Comparison of ENCODE assay signal across 9 mouse cellular contexts in the genomic region with DNA sequence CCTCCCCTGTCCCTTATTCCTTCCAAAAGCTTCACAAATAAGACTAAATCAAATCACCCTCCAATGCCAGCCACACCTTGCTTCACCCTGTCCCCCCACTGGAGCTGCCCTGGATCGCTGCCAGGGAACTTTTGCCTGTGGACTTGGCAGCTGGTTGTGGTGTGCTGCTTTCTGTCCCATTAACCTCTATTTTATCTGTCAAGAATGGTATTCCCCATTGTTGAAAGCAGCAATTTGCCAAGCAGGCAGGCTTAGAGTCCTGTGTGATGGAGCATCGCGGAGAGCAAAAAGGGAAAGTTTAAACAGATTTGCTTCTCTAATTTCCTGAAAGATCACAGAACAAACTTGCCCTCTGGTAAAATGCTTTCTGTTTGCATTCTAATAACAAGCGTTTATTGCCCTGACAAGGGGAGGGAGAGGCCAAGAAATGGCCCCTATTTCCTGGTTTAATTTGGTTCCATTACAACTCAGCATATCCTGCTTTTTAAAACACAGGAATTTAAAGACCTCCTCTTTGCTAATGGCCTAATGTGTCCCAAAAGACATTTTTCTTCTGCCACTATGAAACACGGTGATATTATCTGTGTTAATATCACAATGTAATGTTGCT.
DNase-seq lines count a peak whose midpoint lies in the region; ATAC-seq and TF ChIP-seq lines count a peak whose summit lies in the region.
"Had no signal": no experiment of that assay in that cellular context is flagged by ENCODE, and none has a peak within 500 bp of the region (broad histone marks: within the 10 kb centered on the region; RNA-seq: fewer than 3 reads in every experiment).

No protein-coding gene starts in this region.

- H3K9ac ChIP-seq in intestine, embryonic 14.5 days (ENCODE audit: low read length) = no peak overlapping the region
- no peak overlapping the region for H3K9ac ChIP-seq in midbrain, postnatal 0 days (replicated peaks; ENCODE audit: low read length, poor library complexity, severe bottlenecking)

- peaks cover 22% of the 10 kb centered on the region for H3K27me3 ChIP-seq in embryonic facial prominence, embryonic 10.5 days (replicated peaks; ENCODE audit: low read depth, poor library complexity, severe bottlenecking)
- H3K27me3 ChIP-seq in intestine, embryonic 14.5 days (replicated peaks; ENCODE audit: control insufficient read depth, insufficient read depth, low read length) = no peaks in the 10 kb centered on the region
- H3K27me3 ChIP-seq in midbrain, postnatal 0 days (ENCODE audit: insufficient read depth, low read length) = no peaks in the 10 kb centered on the region

- no peak for TF ChIP-seq CTCF in midbrain, postnatal 0 days (IDR thresholded peaks at IDR 0.05)

- H3K36me3 ChIP-seq in embryonic facial prominence, embryonic 10.5 days (replicated peaks) = no peaks in the 10 kb centered on the region
- no peaks in the 10 kb centered on the region for H3K36me3 ChIP-seq in intestine, embryonic 14.5 days (ENCODE audit: control insufficient read depth, insufficient read depth, low read length)
- no peaks in the 10 kb centered on the region for H3K36me3 ChIP-seq in midbrain, postnatal 0 days (ENCODE audit: insufficient read depth, low read length)

- no peak overlapping the region for H3K27ac ChIP-seq in embryonic facial prominence, embryonic 10.5 days (replicated peaks)
- 0 out of 2 replicates have a peak overlapping the region, but pooled peaks have one; percentile 38 for H3K27ac ChIP-seq in intestine, embryonic 14.5 days (ENCODE audit: low read depth)
- H3K27ac ChIP-seq in midbrain, postnatal 0 days (ENCODE audit: low read depth, low read length) = no peak overlapping the region

- ATAC-seq in intestine, embryonic 14.5 days (replicated peaks; ENCODE audit: low FRiP score, low TSS enrichment, low read depth) = no peak
- ATAC-seq in midbrain, postnatal 0 days (ENCODE audit: low FRiP score) = no peak

- peak; percentile 40 for DNase-seq in lung, postnatal 14 days
- DNase-seq in lung, postnatal 25 days (ENCODE audit: low spot score) = no peak
- peak; percentile 23 for DNase-seq in embryonic facial prominence, embryonic 10.5 days (ENCODE audit: low spot score)
- peak; percentile 66 for DNase-seq in intestine, embryonic 14.5 days (ENCODE audit: low spot score)
- peak; percentile 18 to 45 for DNase-seq in lung, postnatal 4 days
- DNase-seq in midbrain, postnatal 0 days (ENCODE audit: low spot score) = no peak
- DNase-seq in frontal cortex, postnatal 36 days (ENCODE audit: low spot score in 2 of 2) = no peak
- no peak for DNase-seq in T-cell, adult 2 months (ENCODE audit: low spot score)

- no peak overlapping the region; the same call in 1 of the 2 replicates for H3K4me2 ChIP-seq in intestine, embryonic 14.5 days (ENCODE audit: low read length)
- H3K4me2 ChIP-seq in midbrain, postnatal 0 days (ENCODE audit: low read depth, low read length, poor library complexity, severe bottlenecking) = no peak overlapping the region

- peaks cover 20% of the 10 kb centered on the region for H3K4me1 ChIP-seq in embryonic facial prominence, embryonic 10.5 days
- H3K4me1 ChIP-seq in intestine, embryonic 14.5 days (replicated peaks; ENCODE audit: control insufficient read depth, insufficient read depth, low read length) = peaks cover 13% of the 10 kb centered on the region
- 0 out of 2 replicates have a peak, but pooled peaks cover 3% of the 10 kb centered on the region for H3K4me1 ChIP-seq in midbrain, postnatal 0 days (ENCODE audit: insufficient read depth, low read length)

- no peaks in the 10 kb centered on the region for H3K9me3 ChIP-seq in embryonic facial prominence, embryonic 10.5 days
- no peaks in the 10 kb centered on the region for H3K9me3 ChIP-seq in intestine, embryonic 14.5 days (ENCODE audit: control insufficient read depth, low read length)
- H3K9me3 ChIP-seq in midbrain, postnatal 0 days (ENCODE audit: low read length) = no peaks in the 10 kb centered on the region

- H3K4me3 ChIP-seq in embryonic facial prominence, embryonic 10.5 days = no peak overlapping the region
- H3K4me3 ChIP-seq in intestine, embryonic 14.5 days (ENCODE audit: low read depth, low read length) = no peak overlapping the region
- no peak overlapping the region for H3K4me3 ChIP-seq in midbrain, postnatal 0 days (ENCODE audit: low read depth, low read length)
- H3K4me3 ChIP-seq: erythroblast, embryonic 14.5 days had no signal

- 53% methylated on average over 5 of the region's 5 CpGs for WGBS in embryonic facial prominence, embryonic 10.5 days
- 10% methylated on average over 5 of the region's 5 CpGs for WGBS in intestine, embryonic 14.5 days
- 59% methylated on average over 5 of the region's 5 CpGs for WGBS in midbrain, postnatal 0 days

Comparison
In these comparisons a context has a peak if more than half of its experiments do, and no peak if none do; other contexts are left out.
1. DNase-seq: peak in lung, postnatal 14 days (single experiment), embryonic facial prominence, embryonic 10.5 days (single experiment), intestine, embryonic 14.5 days (single experiment) and lung, postnatal 4 days (2 of 2); none in lung, postnatal 25 days (single experiment), midbrain, postnatal 0 days (single experiment), frontal cortex, postnatal 36 days (0 of 2) and T-cell, adult 2 months (single experiment).